Comparison of ENCODE assay signal across 18 mouse cellular contexts in the genomic region with DNA sequence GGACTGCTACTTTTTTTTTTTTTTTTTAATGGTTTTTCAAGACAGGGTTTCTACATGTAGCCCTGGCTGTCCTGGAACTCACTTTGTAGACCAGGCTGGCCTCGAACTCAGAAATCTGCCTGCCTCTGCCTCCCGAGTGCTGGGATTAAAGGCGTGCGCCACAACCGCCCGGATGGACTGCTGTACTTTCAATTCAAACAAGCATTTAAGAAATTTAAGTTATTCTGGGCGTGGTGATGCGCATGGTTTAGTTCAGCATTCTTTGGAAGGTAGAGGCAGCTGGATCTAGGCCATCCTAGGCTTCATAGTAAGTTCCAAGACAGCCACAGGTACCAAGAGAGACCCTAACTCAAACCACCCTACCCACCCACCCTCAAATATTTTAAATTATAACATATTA.
"Had no signal": no experiment of that assay in that cellular context is flagged by ENCODE, and none has a peak within 500 bp of the region (broad histone marks: within the 10 kb centered on the region; RNA-seq: fewer than 3 reads in every experiment).

No protein-coding gene starts in this region.

- ATAC-seq: lung, postnatal 0 days; midbrain, embryonic 13.5 days; midbrain, embryonic 15.5 days had no signal

- H3K9ac ChIP-seq: lung, embryonic 15.5 days; midbrain, embryonic 13.5 days; midbrain, embryonic 15.5 days; neural tube, embryonic 12.5 days had no signal

- H3K36me3 ChIP-seq: lung, embryonic 15.5 days; midbrain, embryonic 13.5 days; midbrain, embryonic 15.5 days; neural tube, embryonic 12.5 days had no signal

- DNase-seq: lung, adult 2 months; lung, postnatal 14 days; lung, postnatal 36 days; retina, postnatal 1 day; right cerebral cortex, adult 18-20 months; right cerebral cortex, postnatal 25 days; right cerebral cortex, postnatal 4 days; spleen, adult 18-20 months; thymus, adult 18-20 months; thymus, postnatal 14 days; thymus, postnatal 36 days had no signal

- H3K4me3 ChIP-seq: lung, embryonic 15.5 days; megakaryocyte, embryonic 14.5 days; midbrain, embryonic 13.5 days; midbrain, embryonic 15.5 days; neural tube, embryonic 12.5 days had no signal

- H3K9me3 ChIP-seq: lung, embryonic 15.5 days; megakaryocyte, embryonic 14.5 days; midbrain, embryonic 13.5 days; midbrain, embryonic 15.5 days; neural tube, embryonic 12.5 days had no signal

- H3K4me1 ChIP-seq: midbrain, embryonic 13.5 days; midbrain, embryonic 15.5 days; neural tube, embryonic 12.5 days had no signal

- H3K27ac ChIP-seq: lung, embryonic 15.5 days; macrophage; midbrain, embryonic 13.5 days; midbrain, embryonic 15.5 days; neural tube, embryonic 12.5 days had no signal
